Mouse (Mus musculus) cerebellum, adult 2 months (tissue): ENCODE results near the gene Nectin1.

Experiments used
- CTCF ChIP-seq: fragments of 200-500 bp; IDR thresholded peaks from 2 replicates; pipeline ENCODE4 v1.5.1; 2011; ENCODE audit warnings: low read depth, mild to moderate bottlenecking, control low read depth, low read length, moderate library complexity, borderline replicate concordance; ENCODE audit not compliant: insufficient read depth
- POLR2A ChIP-seq: fragments of 200-500 bp; IDR thresholded peaks from 2 replicates; pipeline ENCODE4 v1.6.1; 2011; ENCODE audit warnings: low read length, control low read depth, borderline replicate concordance; ENCODE audit not compliant: insufficient read depth

DNA sequence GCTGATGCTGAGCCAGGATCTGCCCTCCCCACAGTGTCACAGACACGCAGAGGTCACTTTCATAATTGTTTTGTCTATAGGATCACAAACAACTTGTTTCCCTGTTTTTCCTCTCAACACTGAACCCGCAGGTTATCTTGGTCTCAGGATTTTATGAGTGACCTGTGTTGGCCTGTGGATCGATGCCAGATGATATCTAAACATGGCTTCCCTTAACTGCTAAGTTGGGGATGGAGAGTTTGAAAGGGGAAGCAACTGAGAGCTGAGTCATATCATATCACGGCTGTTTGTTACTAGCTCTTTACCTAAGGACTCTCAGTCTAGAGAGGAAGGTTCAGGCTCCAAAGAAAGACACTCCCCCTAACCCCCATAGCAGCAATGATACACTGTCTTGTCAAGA, 11.7 kb downstream of the Nectin1 start:
- TF ChIP-seq POLR2A = no peak
- no peak for TF ChIP-seq CTCF
